Mouse (Mus musculus): Measurements from ENCODE around the gene Gm17469.

Gm17469 gene

GRCm38 (mm10) chrX:124629593-124629992 lies at the start of gene Gm17469:
Gene Gm17469 (plus strand): TSS chrX:124629893.
- in situ Hi-C loops (cut with MboI, MseI) = loop anchor here (25.0 kb wide), 1 partner anchor 417 kb away; no protein-coding TSS in a partner anchor

Measured in T-helper 2 cell (primary cell).